Mouse (Mus musculus): ENCODE results near the gene Cdk5rap2.

- no peak for TF ChIP-seq MAFK (IDR thresholded peaks at IDR 0.05; ENCODE audit: insufficient read depth, low read depth, low read length)
- no peak for TF ChIP-seq CHD2 (IDR thresholded peaks at IDR 0.05; ENCODE audit: low read depth, low read length)
- TF ChIP-seq ZC3H11A (IDR thresholded peaks at IDR 0.05; ENCODE audit: borderline replicate concordance, low read depth, low read length): no peak
Measured at GRCm38 (mm10) chr4:70328033-70328432, 82.2 kb downstream of the Cdk5rap2 start.
